Comparison of ENCODE assay signal across 9 mouse cellular contexts in genomic region chrX:56274170-56274569, GRCm38 (mm10).
A peak's percentile ranks its signal among the peaks of the same experiment; 100 is the strongest.
DNase-seq lines count a peak whose midpoint lies in the region; ATAC-seq and TF ChIP-seq lines count a peak whose summit lies in the region.
"Had no signal": no experiment of that assay in that cellular context is flagged by ENCODE, and none has a peak within 500 bp of the region (broad histone marks: within the 10 kb centered on the region; RNA-seq: fewer than 3 reads in every experiment).

No protein-coding gene starts in this region.

- no peaks in the 10 kb centered on the region for H3K9me3 ChIP-seq in forebrain, embryonic 11.5 days (ENCODE audit: control insufficient read depth, low read length)
- H3K9me3 ChIP-seq in forebrain, embryonic 13.5 days (replicated peaks), result no peaks in the 10 kb centered on the region
- H3K9me3 ChIP-seq in midbrain, postnatal 0 days (ENCODE audit: low read length), result no peaks in the 10 kb centered on the region
- H3K9me3 ChIP-seq: heart, embryonic 15.5 days had no signal

- ATAC-seq in forebrain, embryonic 11.5 days (replicated peaks; ENCODE audit: low FRiP score), result no peak
- ATAC-seq in forebrain, embryonic 13.5 days, result no peak
- 0 out of 2 replicates have a peak, but pooled peaks have one; percentile 22 for ATAC-seq in granulocyte monocyte progenitor cell, adult 5-6 weeks (replicated peaks; ENCODE audit: poor library complexity, severe bottlenecking)
- no peak for ATAC-seq in midbrain, postnatal 0 days (ENCODE audit: low FRiP score)

- no peaks in the 10 kb centered on the region for H3K36me3 ChIP-seq in forebrain, embryonic 11.5 days (ENCODE audit: control insufficient read depth, insufficient read depth, low read length)
- no peaks in the 10 kb centered on the region for H3K36me3 ChIP-seq in forebrain, embryonic 13.5 days (ENCODE audit: poor library complexity, severe bottlenecking)
- H3K36me3 ChIP-seq in midbrain, postnatal 0 days (ENCODE audit: insufficient read depth, low read length), result no peaks in the 10 kb centered on the region
- H3K36me3 ChIP-seq: heart, embryonic 15.5 days had no signal

- H3K4me3 ChIP-seq in forebrain, embryonic 11.5 days (ENCODE audit: low read depth, low read length), result no peak overlapping the region
- no peak overlapping the region for H3K4me3 ChIP-seq in forebrain, embryonic 13.5 days
- H3K4me3 ChIP-seq in midbrain, postnatal 0 days (ENCODE audit: low read depth, low read length), result no peak overlapping the region
- H3K4me3 ChIP-seq: heart, embryonic 15.5 days had no signal

- H3K9ac ChIP-seq in forebrain, embryonic 11.5 days (ENCODE audit: low read length), result no peak overlapping the region
- no peak overlapping the region for H3K9ac ChIP-seq in forebrain, embryonic 13.5 days
- no peak overlapping the region for H3K9ac ChIP-seq in midbrain, postnatal 0 days (replicated peaks; ENCODE audit: low read length, poor library complexity, severe bottlenecking)
- H3K9ac ChIP-seq: heart, embryonic 15.5 days had no signal

- H3K4me1 ChIP-seq in forebrain, embryonic 11.5 days (replicated peaks; ENCODE audit: control insufficient read depth, insufficient read depth, low read length), result no peaks in the 10 kb centered on the region
- H3K4me1 ChIP-seq in forebrain, embryonic 13.5 days, result no peaks in the 10 kb centered on the region
- H3K4me1 ChIP-seq in midbrain, postnatal 0 days (ENCODE audit: insufficient read depth, low read length), result no peaks in the 10 kb centered on the region
- H3K4me1 ChIP-seq: heart, embryonic 15.5 days had no signal

- peak; percentile 53 for DNase-seq in forebrain, embryonic 11.5 days (ENCODE audit: low spot score)
- DNase-seq in left cerebral cortex, adult 18-20 months (ENCODE audit: low spot score in 2 of 2), result peak; percentile 10 to 32
- no peak for DNase-seq in left cerebral cortex, adult 8-10 months (ENCODE audit: low spot score in 2 of 2)
- peak; percentile 8 for DNase-seq in adrenal gland, adult 2 months
- peak; percentile 47 for DNase-seq in midbrain, postnatal 0 days (ENCODE audit: low spot score)
- no peak for DNase-seq in neural tube, embryonic 10.5 days (ENCODE audit: extremely low spot score, low spot score)

- H3K4me2 ChIP-seq in forebrain, embryonic 11.5 days (ENCODE audit: low read depth, low read length, severe bottlenecking), result no peak overlapping the region
- no peak overlapping the region for H3K4me2 ChIP-seq in forebrain, embryonic 13.5 days
- no peak overlapping the region for H3K4me2 ChIP-seq in midbrain, postnatal 0 days (ENCODE audit: low read depth, low read length, poor library complexity, severe bottlenecking)
- H3K4me2 ChIP-seq: heart, embryonic 15.5 days had no signal

- peak; percentile 45 for TF ChIP-seq CTCF in midbrain, postnatal 0 days (IDR thresholded peaks at IDR 0.05)

- 0% methylated on average over 1 of the region's 1 CpGs for WGBS in forebrain, embryonic 11.5 days
- WGBS in forebrain, embryonic 13.5 days, result 0% methylated on average over 1 of the region's 1 CpGs
- WGBS in midbrain, postnatal 0 days, result 0% methylated on average over 1 of the region's 1 CpGs

- H3K27ac ChIP-seq in forebrain, embryonic 11.5 days (ENCODE audit: low read depth, low read length), result no peak overlapping the region
- no peak overlapping the region for H3K27ac ChIP-seq in forebrain, embryonic 13.5 days
- no peak overlapping the region for H3K27ac ChIP-seq in midbrain, postnatal 0 days (ENCODE audit: low read depth, low read length)
- H3K27ac ChIP-seq: heart, embryonic 15.5 days had no signal

- no peaks in the 10 kb centered on the region for H3K27me3 ChIP-seq in forebrain, embryonic 11.5 days (ENCODE audit: control insufficient read depth, insufficient read depth, low read length)
- no peaks in the 10 kb centered on the region for H3K27me3 ChIP-seq in forebrain, embryonic 13.5 days
- no peaks in the 10 kb centered on the region for H3K27me3 ChIP-seq in midbrain, postnatal 0 days (ENCODE audit: insufficient read depth, low read length)
- H3K27me3 ChIP-seq: heart, embryonic 15.5 days had no signal

Comparison
In these comparisons a context has a peak if more than half of its experiments do, and no peak if none do; other contexts are left out.
1. DNase-seq: peak in forebrain, embryonic 11.5 days (single experiment), left cerebral cortex, adult 18-20 months (2 of 2), adrenal gland, adult 2 months (single experiment) and midbrain, postnatal 0 days (single experiment); none in left cerebral cortex, adult 8-10 months (0 of 2) and neural tube, embryonic 10.5 days (single experiment).